ENCODE assay signal across 8 mouse cellular contexts in genomic region chr16:32077648-32078407, GRCm38 (mm10). TPM values are rescaled to one million over a fixed set of nuclear protein-coding genes. Genes with fewer than 3 reads are reported as not detected.
A peak's percentile ranks its signal among the peaks of the same experiment; 100 is the strongest.
DNase-seq lines count a peak whose midpoint lies in the region; ATAC-seq lines count a peak whose summit lies in the region.

No protein-coding gene starts in this region.

- no peak for ATAC-seq in neural tube, embryonic 12.5 days (ENCODE audit: low FRiP score, low read depth)
- ATAC-seq in megakaryocyte-erythroid progenitor cell, adult 5-6 weeks (replicated peaks; ENCODE audit: low FRiP score, low TSS enrichment, poor library complexity, severe bottlenecking) = no peak
- ATAC-seq in monocyte, adult 5-6 weeks (replicated peaks; ENCODE audit: insufficient number of reproducible peaks, low FRiP score, low TSS enrichment, poor library complexity, severe bottlenecking) = no peak

- peak; percentile 24 for DNase-seq in embryo, embryonic 11 days
- no peak for DNase-seq in embryo, embryonic 9.5 days (ENCODE audit: extremely low spot score)
- peak; percentile 24 for DNase-seq in thymus, postnatal 14 days
- DNase-seq in thymus, postnatal 36 days = no peak
- peak; percentile 80 for DNase-seq in induced T-regulatory cell, adult 2 months (ENCODE audit: low read depth)

- peak overlapping the region; percentile 99 for H3K9ac ChIP-seq in neural tube, embryonic 12.5 days

- H3K4me2 ChIP-seq in neural tube, embryonic 12.5 days (replicated peaks) = peak overlapping the region; percentile 73

- peak overlapping the region; percentile 93 for H3K4me3 ChIP-seq in neural tube, embryonic 12.5 days

- 0 out of 2 replicates have a peak overlapping the region, but pooled peaks have one; percentile 88 for H3K27ac ChIP-seq in neural tube, embryonic 12.5 days

- H3K36me3 ChIP-seq in neural tube, embryonic 12.5 days = peaks cover 2% of the 10 kb centered on the region; the same call in 1 of the 2 replicates

- H3K4me1 ChIP-seq in neural tube, embryonic 12.5 days = peaks cover 20% of the 10 kb centered on the region

- 15% methylated on average over 13 of the region's 13 CpGs for WGBS in neural tube, embryonic 12.5 days

- H3K27me3 ChIP-seq in neural tube, embryonic 12.5 days (replicated peaks) = no peaks in the 10 kb centered on the region

- H3K9me3 ChIP-seq in neural tube, embryonic 12.5 days = no peaks in the 10 kb centered on the region

RNA-seq across cellular contexts. Expression of gene Pak2, which starts 1.3 kb away (rescaled TPM):
- polyA plus RNA-seq in neural tube, embryonic 12.5 days (2016; fragmentation: Nextera tagmentation; extraction: Ambion mirVana) = 43.3 and 45.4 TPM in 2 replicates
- 29.9 and 48.9 TPM in 2 replicates for total RNA-seq in megakaryocyte-erythroid progenitor cell, adult 5-6 weeks (2014; fragmentation: Nextera tagmentation)
- total RNA-seq in megakaryocyte-erythroid progenitor cell, adult 5-6 weeks (2017) = 39.2 and 44.8 TPM in 2 replicates
- total RNA-seq in monocyte, adult 5-6 weeks (2017) = 73.5 to 104 TPM (median 79.7 TPM) in 3 replicates

RNA-seq across cellular contexts. Expression of gene Pigx, which starts 21.7 kb away (rescaled TPM):
- polyA plus RNA-seq in neural tube, embryonic 12.5 days (2016; fragmentation: Nextera tagmentation; extraction: Ambion mirVana) = 121 and 136 TPM in 2 replicates
- total RNA-seq in megakaryocyte-erythroid progenitor cell, adult 5-6 weeks (2014; fragmentation: Nextera tagmentation) = 31.9 and 53.7 TPM in 2 replicates
- 24.8 and 43.2 TPM in 2 replicates for total RNA-seq in megakaryocyte-erythroid progenitor cell, adult 5-6 weeks (2017)
- 47.5 to 86.8 TPM (median 70.6 TPM) in 3 replicates for total RNA-seq in monocyte, adult 5-6 weeks (2017)

RNA-seq across cellular contexts. Expression of gene Cep19, which starts 21.8 kb away (rescaled TPM):
- 43.5 and 45.7 TPM in 2 replicates for polyA plus RNA-seq in neural tube, embryonic 12.5 days (2016; fragmentation: Nextera tagmentation; extraction: Ambion mirVana)
- total RNA-seq in megakaryocyte-erythroid progenitor cell, adult 5-6 weeks (2014; fragmentation: Nextera tagmentation) = 8.0 and 11.6 TPM in 2 replicates
- total RNA-seq in megakaryocyte-erythroid progenitor cell, adult 5-6 weeks (2017) = 11.7 and 19.5 TPM in 2 replicates
- 11.1 to 15.4 TPM (median 12.7 TPM) in 3 replicates for total RNA-seq in monocyte, adult 5-6 weeks (2017)

Comparison
In these comparisons a context has a peak if more than half of its experiments do, and no peak if none do; other contexts are left out.
1. DNase-seq: peak in embryo, embryonic 11 days (single experiment), thymus, postnatal 14 days (single experiment) and induced T-regulatory cell, adult 2 months (single experiment); none in embryo, embryonic 9.5 days (single experiment) and thymus, postnatal 36 days (0 of 2).